Mouse (Mus musculus): ENCODE data around the gene Tomm40l. TPM values are rescaled to one million over a fixed set of nuclear protein-coding genes. Genes with fewer than 3 reads are reported as not detected.

Tomm40l gene
- 10 to 100 TPM; 46.9 to 58.1 TPM for total RNA-seq (2021)
- long read RNA-seq, experiment 1, full-length matches to known transcripts: 35 of 55 reads
- long read RNA-seq, experiment 1, partial matches to known transcripts: 13 of 55 reads
- long read RNA-seq, experiment 1, other reads (novel, unspliced or antisense): 7 of 55 reads
- long read RNA-seq, experiment 2, full-length matches to known transcripts: 34 of 45 reads
- long read RNA-seq, experiment 2, partial matches to known transcripts: 3 of 45 reads
- long read RNA-seq, experiment 2, other reads (novel, unspliced or antisense): 8 of 45 reads

DNA sequence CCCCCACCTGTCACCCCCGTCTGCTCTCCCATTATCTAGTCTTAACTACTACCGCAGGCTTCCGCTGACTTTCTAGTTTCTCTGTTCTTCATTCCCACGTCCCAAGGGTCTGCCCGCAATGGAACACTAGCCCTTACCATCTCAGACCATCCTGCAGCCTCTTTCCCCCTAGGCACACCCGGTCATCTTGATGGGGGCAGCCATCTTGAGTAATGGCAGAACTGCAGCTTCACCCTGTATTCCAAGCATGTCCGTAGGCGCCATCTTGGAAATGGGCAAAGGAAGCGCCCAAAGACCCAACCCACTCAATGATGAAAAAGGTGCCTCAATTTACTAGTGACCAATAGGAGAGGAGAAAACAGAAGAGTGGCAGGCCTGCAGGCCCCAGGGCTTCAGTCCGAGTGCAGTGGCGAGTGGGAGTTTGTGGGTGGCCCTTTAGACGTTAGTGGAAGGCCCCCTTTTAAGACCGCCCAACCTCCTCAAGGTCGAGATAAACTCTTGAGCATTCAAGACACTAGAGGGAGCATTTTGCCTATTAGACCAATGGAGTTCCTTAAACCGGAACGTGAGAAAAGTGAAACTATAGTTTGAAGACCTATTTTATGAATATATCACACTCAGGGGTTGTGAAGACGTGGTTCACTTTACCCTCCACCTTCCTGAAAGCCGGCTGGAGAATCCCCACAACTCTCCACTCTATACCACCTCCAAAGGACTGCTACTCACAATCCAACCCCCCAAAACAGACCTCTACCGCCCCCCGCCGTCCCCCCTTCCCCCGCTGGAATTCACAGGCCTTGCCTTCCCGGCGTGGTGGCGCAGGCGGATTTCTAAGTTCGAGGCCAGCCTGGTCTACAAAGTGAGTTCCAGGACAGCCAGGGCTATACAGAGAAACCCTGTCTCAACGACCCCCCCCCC lies at the start of gene Tomm40l:
Gene Tomm40l, minus strand, starts transcription at position 277 of the 918 bp plus-strand sequence.
- DNase-seq: peak; percentile 90

DNA sequence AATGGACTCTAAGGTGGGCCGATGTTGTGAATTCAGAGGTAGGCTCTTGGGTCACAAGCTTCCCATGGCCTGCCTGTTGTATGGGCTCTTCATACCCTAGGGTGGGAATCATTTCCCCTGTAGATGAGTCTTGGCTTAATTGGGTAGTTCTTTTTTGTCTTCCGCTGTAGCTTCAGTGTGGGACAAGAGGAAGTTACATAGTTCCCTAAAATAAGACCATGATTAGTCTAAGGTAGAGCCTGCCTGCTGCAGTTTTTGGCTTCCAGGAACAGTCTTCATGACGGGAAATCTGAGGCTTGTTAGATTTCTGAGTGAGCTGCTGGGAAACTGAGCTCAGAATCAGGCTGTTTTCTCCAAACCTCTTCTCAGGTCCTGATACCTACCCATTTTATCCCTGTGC lies 49.8 kb upstream of the Tomm40l start:
- no peak for DNase-seq

DNA sequence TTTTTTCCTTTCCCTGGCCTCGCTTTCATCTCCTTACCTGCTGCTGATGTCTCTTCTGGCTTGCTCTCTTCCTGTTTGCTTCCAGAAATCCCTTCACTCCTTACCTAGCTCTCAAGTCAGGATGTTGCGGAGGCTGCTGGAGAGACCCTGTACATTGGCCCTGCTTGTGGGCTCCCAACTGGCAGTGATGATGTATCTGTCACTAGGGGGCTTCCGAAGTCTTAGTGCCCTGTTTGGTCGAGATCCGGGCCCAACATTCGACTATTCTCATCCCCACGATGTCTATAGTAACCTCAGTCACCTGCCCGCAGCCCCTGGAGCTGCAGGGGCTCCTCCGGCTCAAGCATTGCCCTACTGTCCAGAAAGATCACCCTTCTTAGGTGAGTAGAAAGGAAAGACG lies 49.3 kb upstream of the Tomm40l start:
- no peak for DNase-seq

DNA sequence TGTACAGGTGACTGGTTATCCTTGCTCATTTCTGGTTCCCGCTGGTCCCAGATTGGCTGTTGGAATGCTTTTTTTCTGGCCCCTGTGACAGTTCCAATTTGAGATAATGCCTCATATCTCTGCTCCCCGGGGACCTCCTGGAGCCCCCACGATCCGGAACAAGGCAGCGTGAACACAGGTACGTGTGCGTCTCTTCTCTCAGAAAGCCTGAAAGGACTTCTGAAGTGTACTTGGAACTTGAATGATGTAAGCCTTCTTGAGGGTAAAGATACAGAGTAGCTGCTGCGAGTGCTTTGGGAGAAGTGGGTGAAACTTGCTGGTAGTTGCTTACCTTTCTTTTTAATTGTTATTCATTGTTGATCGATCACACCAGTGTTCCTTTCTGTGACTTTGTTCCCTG lies 48.9 kb upstream of the Tomm40l start:
- no peak for DNase-seq

DNA sequence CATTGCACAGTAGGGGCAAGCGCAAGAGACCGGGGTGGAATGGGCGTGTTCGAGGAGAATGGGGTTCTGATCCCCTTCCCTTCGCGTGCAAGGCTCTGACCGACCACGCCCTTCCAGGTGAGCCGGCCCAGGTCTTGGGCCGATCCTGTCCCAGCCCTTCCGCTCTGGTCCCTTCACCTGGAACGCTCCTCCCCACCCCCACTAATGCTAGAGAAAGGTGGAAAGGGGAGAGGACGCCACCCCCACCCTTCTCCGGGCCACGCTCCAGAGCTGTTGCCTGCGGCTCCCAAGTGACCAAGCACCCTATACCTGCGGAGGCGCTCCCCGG lies 48.2 kb upstream of the Tomm40l start:
- DNase-seq: no peak

DNA sequence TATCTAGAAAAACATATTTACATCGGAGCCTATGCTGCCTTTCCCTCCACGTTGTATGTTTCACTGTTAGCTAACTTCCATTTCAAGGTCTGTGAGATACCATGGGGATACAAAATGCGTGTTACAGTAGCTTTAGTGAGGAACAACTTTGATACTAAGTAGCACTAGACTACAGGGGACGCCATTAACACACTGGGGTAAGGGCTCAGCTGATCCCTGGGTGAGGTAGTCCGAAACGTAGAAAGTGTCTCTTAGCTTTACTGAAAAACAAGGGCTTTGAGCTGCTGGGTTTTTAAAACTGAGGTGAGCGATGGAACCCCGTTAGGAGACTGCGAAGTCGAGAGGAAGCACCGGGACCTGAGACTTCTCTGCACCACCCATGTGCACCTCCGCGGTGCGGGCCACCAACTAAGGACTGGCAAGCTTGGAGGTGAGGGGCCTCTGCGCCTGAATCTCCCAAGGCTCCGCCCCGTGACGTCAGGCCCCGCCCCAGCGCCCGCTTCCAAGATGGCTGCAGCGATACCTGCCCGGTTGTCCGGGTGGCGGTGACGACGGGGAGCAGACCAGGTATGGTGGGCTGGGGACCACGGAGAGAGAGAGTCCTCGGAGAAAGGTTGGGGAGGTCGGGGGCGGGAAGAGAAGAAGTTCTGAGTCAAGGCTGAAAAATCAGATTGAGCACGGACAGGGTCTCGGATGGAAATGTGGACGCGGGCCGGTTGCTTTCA lies 47.7 kb upstream of the Tomm40l start, which contains the start of gene B4galt3:
Gene B4galt3, plus strand, starts transcription at position 481 of the 725 bp plus-strand sequence.
- DNase-seq: peak; percentile 99

DNA sequence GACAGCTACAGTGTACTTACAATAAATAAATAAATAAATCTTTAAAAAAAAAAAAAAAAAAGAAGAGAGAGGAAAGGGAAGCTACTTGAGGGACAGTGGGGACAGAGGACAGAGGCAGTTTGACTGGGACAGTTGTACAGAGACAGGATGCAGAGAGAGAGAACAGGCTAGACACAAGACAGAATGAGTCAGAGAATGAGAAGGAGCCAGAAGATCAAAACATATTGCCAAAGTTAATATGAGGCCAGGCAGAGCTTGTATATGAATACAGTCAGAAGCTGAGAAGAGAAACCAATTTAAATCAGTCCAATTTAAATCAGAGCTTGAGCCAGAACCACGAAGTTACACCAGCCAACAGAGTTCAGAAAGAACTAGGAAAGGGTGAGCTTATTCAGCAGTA lies 46.0 kb upstream of the Tomm40l start:
- no peak for DNase-seq

DNA sequence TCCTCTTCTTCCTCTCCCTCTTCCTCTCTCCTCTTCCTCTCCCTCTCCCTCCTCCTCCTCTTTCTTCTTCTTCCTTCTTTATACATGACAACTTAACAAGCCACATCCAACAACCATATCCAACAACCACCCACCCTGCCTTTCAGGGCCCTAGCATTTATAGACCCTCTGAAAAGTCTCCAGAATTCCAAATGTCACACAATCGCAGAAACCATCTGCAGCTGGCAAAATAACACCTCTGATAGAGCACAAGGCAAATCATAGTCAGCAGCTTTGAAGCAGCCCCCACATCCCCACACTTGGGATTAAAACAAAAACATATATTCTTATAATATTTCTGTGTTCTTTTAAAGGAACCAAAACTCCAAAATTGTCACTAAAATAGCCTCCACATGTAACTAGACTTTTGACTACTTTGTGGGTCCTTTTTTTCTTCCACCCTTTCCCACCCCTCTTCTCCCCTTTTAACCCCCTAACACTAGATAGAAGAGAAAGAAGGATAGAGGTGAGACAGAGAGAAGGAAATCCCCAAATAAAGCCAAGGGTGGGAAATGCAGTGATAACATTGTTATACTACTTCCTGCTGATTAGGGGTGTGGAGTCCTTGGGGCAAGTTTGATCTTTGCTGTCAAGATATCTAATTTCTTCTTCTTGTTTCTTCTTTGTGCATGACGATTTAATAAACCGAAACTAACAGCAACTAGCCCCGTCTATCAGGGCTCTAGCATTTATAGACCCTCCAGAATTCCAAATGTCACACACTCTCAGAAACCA lies 43.8 kb upstream of the Tomm40l start:
- DNase-seq: no peak

DNA sequence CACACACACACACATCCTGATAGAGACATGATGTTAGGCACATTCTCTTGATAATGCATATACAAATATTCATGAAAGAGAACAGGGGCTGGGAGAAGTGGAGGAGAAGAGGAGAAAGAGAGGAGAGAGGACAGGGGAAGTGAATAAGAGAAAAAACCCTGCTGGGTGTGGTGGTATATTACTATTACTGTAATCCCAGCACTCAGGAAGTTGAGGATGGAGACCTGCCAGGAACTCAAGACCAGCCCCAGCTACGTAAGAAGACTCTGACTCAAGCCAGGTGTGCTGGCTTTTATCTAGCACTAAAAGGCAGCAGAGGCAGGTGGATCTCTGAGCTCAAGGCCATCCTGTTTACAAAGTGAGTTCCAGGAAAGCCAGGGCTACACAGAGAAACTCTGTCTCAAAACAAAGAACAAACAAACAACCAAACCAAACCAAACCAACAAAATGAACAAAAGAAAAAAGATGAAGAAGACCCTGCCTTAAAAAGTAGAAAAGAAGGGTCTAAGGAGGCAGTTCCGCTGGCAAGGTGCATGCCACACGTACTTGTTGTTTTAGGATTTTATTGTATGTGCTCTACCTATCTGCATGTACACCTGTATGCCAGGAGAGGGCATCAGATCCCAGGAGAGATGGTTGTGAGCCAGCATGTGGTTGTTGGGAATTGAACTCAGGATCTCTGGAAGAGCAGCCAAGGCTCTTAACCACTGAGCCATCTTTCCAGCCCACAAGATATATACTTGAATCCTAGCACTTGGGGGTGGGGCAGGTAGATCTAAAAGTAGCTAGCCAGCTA lies 41.5 kb upstream of the Tomm40l start:
- DNase-seq: no peak

DNA sequence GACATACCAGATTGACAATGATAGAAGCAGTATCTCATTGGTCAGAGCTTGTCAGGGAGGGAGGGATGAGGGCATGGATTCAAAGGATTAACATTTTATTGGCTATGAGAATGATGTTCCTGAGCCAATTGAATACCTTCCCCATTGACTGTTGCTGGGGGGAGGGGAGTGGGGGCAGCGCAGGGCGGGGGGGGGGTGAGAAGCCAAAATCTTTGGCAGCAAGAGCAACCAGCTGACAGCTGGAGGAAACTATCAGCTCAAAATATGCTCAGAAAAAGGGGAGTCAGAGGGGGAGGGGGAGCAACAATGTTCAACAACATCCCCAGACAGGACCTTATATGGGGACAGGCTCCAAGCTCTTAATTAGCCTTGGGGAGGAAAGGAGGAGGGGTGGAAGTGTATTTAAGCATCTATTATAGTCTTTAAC lies 40.9 kb upstream of the Tomm40l start:
- peak; percentile 38 for DNase-seq

DNA sequence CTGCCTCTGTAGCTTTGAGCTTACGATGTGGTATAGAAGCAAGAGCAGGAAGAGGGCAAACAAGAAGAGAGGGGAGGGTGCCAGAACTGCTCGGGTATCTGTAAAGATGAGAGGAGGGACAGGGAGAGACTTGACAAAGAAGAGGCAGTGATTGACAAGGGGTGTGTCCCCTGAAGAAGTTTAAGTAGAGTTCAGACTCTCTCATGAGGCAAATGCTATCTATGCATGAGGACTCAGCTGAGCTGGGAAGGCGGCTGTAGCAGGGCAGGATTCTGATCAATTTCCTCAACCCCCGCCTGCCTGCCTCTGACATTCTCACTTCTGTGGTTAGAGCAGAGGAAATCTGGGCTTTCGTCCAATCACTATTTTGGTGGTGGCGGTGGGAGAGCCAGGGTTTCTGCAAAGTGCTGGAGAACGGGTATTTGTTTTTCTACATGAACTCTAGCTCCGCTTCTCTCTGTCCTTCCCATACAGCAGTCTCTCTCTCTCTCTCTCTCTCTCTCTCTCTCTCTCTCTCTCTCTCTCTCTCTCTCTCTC lies 40.3 kb upstream of the Tomm40l start:
- DNase-seq: peak; percentile 79

DNA sequence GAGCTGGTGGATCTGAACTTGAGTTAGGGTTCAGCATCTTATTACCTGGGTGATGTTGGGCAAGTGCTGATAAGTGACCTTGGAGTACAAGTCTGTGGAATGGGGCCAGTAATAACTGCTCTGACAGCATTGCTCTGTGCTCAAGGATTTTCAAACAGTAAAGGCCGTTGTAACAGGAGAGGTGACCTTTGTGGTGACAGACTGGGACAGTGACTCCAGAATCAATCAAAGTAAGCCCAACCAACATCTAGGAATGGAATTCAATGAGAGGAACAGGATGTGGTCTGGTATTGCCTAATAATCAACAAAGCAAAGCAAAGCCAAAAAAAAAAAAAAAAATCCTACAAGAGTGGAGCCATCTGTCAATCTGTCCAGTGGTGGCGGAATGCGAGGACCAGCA lies 38.0 kb upstream of the Tomm40l start:
- DNase-seq: no peak

DNA sequence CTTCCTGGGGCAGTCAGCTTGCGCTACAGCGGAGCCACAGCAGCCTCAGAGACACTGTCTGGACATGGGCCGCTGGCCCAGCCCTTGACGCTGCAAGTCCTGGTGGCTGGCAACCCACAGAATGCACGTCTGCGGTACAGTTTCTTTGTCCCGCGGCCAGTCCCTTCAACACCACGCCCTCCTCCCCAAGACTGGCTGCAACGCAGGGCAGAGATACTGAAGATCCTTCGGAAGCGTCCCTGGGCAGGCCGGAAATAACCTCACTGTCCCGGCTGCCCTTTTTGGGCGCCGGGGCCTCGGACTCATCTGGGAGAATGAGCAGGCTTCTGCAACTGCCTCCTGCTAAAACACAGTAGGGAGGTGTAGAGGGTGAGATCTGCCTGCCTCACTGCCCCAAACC lies 36.6 kb upstream of the Tomm40l start:
- DNase-seq: no peak

DNA sequence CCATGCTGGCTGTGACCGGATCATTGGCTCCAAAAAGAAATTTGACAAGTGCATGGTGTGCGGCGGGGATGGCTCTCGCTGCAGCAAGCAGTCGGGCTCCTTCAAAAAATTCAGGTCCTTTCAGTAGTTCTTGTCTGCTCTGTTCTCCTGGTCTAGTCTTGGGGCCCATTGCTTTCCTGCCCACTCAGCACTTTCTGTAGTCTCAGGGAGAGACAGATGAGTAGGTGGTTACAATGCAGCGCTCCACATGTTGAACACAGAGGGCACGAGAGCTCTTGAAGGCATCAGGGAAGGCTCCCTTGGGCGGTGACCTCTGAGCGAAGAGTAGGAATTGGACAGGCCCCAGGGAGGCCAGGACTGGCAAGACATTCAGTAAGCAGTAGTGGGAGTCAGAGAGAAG lies 35.5 kb upstream of the Tomm40l start:
- no peak for DNase-seq

DNA sequence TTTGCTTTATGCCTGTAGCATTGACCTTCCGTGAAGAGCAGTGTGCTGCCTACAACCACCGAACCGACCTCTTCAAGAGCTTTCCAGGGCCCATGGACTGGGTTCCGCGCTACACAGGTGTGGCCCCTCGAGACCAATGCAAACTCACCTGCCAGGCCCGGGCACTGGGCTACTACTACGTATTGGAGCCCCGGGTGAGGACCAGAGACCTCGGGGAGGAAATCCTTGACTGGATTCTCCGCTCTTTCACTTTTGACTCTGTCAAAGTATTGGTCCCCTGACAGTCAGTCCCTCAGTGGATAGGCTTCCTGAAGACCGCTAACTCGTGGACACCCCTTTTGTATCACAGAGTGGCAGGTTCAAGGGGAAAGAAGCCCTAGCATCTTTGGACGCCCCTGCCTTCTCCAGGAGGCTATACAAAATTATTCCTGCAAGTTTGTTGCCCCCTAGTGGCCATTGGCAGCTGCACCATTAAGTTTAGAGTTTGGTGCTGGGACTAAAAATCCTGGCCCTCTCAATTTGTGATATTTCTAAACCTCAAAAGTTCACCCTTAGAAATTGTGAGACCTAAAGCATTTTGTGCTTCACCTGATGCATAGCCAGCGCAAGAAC lies 34.7 kb upstream of the Tomm40l start:
- peak; percentile 79 for DNase-seq

DNA sequence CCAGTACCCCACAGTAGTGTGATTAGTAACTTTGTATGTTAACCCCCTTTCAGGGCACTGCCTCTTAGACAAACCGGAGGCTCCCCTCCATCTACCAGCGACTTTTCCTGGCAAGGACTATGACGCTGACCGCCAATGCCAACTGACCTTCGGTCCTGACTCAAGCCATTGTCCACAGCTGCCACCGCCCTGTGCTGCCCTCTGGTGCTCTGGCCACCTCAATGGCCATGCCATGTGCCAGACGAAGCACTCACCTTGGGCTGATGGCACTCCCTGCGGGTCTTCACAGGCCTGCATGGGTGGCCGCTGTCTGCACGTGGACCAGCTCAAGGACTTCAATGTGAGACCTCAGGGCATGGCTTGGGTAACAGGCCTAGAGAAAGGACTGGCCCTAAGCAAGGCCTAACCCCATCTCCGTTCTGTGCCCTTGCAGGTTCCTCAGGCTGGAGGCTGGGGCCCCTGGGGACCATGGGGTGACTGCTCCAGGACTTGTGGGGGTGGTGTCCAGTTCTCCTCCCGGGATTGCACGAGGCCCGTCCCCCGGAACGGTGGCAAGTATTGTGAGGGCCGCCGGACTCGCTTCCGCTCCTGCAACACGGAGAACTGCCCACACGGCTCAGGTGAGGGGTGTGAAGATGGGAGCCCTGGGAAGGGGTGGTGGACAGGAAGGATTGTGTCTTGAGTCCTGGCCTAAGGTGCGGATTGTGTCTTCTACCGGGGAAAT lies 33.9 kb upstream of the Tomm40l start:
- peak; percentile 78 for DNase-seq

DNA sequence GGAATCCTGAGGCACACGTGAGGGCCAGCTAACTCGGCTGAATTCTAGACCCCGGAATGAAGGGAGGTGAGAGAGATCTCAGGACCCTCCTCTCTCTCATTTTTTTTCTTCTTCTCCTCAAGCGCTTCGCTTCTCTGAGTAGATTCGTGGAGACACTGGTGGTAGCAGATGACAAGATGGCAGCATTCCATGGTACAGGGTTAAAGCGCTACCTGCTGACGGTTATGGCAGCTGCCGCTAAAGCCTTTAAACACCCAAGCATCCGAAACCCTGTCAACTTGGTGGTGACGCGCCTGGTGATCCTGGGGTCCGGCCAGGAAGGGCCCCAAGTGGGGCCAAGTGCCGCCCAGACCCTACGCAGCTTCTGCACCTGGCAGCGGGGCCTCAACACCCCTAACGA lies 30.1 kb upstream of the Tomm40l start:
- DNase-seq: no peak

DNA sequence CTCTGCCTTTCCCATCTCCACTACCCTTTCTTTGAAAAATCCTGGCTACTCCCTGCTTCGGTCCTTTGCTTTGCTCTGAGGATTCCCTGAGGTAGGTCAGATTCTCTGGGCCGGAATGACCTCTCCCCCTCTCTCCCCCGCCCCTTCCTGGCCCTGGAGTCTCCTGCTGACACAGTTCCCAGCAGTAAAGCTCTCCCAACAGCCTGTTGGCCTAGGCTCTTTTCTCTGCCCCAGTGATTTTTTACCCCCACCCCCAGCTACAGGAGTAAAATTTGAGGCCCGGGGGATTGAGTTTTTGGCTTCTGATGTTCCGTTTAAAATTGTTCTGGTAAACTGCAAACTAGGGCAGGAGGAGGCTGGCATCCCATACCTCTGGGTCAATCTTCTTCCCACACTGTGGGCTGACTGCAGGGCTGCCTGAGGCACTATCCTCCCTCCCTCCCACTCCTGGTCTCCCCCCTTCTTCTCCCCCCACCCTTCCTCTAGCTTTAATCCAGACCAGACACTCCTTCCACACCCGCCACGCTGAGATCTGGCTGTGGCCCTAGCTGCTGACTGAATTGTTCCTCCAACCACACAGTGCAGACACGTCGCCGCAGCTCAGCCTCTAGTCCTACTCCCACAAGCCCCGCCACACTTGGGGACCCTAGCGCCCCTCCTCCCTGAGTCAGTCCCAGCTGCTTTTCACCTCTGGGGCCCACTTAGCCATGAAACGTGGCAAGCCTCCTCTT lies 29.4 kb upstream of the Tomm40l start:
- DNase-seq: peak; percentile 63
